Mouse (Mus musculus) A20 (cell line): Measurements from ENCODE around the gene Utp6.

Source experiments
- DNase-seq: peaks from one replicate; pipeline ENCODE4 v3.0.0-alpha.2; 2011; ENCODE audit warnings: low read depth, low spot score

The Utp6 gene

GRCm38 (mm10) chr11:79962877-79963183 is 640 bp upstream of the Utp6 start:
- no peak for DNase-seq

- DNase-seq: peak; percentile 36
Observed at GRCm38 (mm10) chr11:79961346-79962124, 655 bp downstream of the Utp6 start.

GRCm38 (mm10) chr11:79947265-79947664 is 14.9 kb downstream of the Utp6 start:
- no peak for DNase-seq

- no peak for DNase-seq
Observed at GRCm38 (mm10) chr11:79943601-79944000, 18.6 kb downstream of the Utp6 start.

GRCm38 (mm10) chr11:79943136-79943535 is 19.1 kb downstream of the Utp6 start:
- DNase-seq: no peak

GRCm38 (mm10) chr11:79935766-79936165 is 26.4 kb downstream of the Utp6 start:
- peak; percentile 14 for DNase-seq

- DNase-seq: no peak
Observed at GRCm38 (mm10) chr11:79922766-79923165, 39.4 kb downstream of the Utp6 start.

GRCm38 (mm10) chr11:79922157-79922556 is 40.0 kb downstream of the Utp6 start:
- DNase-seq: no peak

GRCm38 (mm10) chr11:79920505-79921025 is 41.6 kb downstream of the Utp6 start:
- DNase-seq: no peak

GRCm38 (mm10) chr11:79919685-79920504 is 42.3 kb downstream of the Utp6 start:
- DNase-seq: peak; percentile 79

GRCm38 (mm10) chr11:79915696-79916349 is 46.4 kb downstream of the Utp6 start:
- no peak for DNase-seq

- DNase-seq: no peak
Observed at GRCm38 (mm10) chr11:79908600-79909483, 53.3 kb downstream of the Utp6 start.

GRCm38 (mm10) chr11:79906920-79907319 is 55.3 kb downstream of the Utp6 start:
- DNase-seq: no peak

- no peak for DNase-seq
Observed at GRCm38 (mm10) chr11:79902881-79903481, 59.2 kb downstream of the Utp6 start.

GRCm38 (mm10) chr11:79901146-79901545 is 61.0 kb downstream of the Utp6 start:
- no peak for DNase-seq

GRCm38 (mm10) chr11:79892259-79892658 is 69.9 kb downstream of the Utp6 start:
- no peak for DNase-seq

GRCm38 (mm10) chr11:79890822-79891221 is 71.4 kb downstream of the Utp6 start:
- no peak for DNase-seq

- DNase-seq: no peak
Observed at GRCm38 (mm10) chr11:79886961-79887360, 75.2 kb downstream of the Utp6 start.

- no peak for DNase-seq
Observed at GRCm38 (mm10) chr11:79886395-79886794, 75.8 kb downstream of the Utp6 start.

GRCm38 (mm10) chr11:79885713-79886393 is 76.3 kb downstream of the Utp6 start:
- no peak for DNase-seq
